Mouse (Mus musculus): ENCODE measurements around the gene Pcif1. TPM values are rescaled to one million over a fixed set of nuclear protein-coding genes. Genes with fewer than 3 reads are reported as not detected.

Gene Pcif1
- total RNA-seq, 2 experiments from 2014 or later = 34.1 to 34.5 TPM

- no peak for DNase-seq
- intact Hi-C loops (cut with DNase I) = loop anchor here (5.0 kb wide), 1 partner anchor 120 kb away; the partner anchor contains the start of gene Ncoa5
Observed at GRCm38 (mm10) chr2:164912151-164912550, 33.0 kb downstream of the Pcif1 start.

- no peak for DNase-seq
- intact Hi-C loops (cut with DNase I) = loop anchor here (5.0 kb wide), 1 partner anchor 119 kb away; the partner anchor contains the start of gene Ncoa5
Observed at GRCm38 (mm10) chr2:164912749-164913427, 33.8 kb downstream of the Pcif1 start.

GRCm38 (mm10) chr2:164913428-164913786 lies 34.3 kb downstream of the Pcif1 start:
- intact Hi-C loops (cut with DNase I) = loop anchor here (5.0 kb wide), 1 partner anchor 119 kb away; the partner anchor contains the start of gene Ncoa5
- peak in 1 of 2 experiments; percentile 34 for DNase-seq

- intact Hi-C loops (cut with DNase I) = no loop called here
- no peak for DNase-seq
Observed at GRCm38 (mm10) chr2:164916820-164917219, 37.7 kb downstream of the Pcif1 start.

- no peak for DNase-seq
- intact Hi-C loops (cut with DNase I) = no loop called here
Observed at GRCm38 (mm10) chr2:164917371-164917770, 38.3 kb downstream of the Pcif1 start.

- no peak for DNase-seq
- intact Hi-C loops (cut with DNase I) = no loop called here
Observed at GRCm38 (mm10) chr2:164918325-164918724, 39.2 kb downstream of the Pcif1 start.

GRCm38 (mm10) chr2:164921984-164922383 lies 42.9 kb downstream of the Pcif1 start:
- no peak for DNase-seq
- intact Hi-C loops (cut with DNase I) = no loop called here

- intact Hi-C loops (cut with DNase I) = no loop called here
- no peak for DNase-seq
Observed at GRCm38 (mm10) chr2:164923291-164923690, 44.2 kb downstream of the Pcif1 start.

- intact Hi-C loops (cut with DNase I) = loop anchor here (2.0 kb wide), 1 partner anchor 29 kb away; no protein-coding TSS in a partner anchor
- peak; percentile 92 for DNase-seq
Observed at GRCm38 (mm10) chr2:164924100-164924857, 45.2 kb downstream of the Pcif1 start.

- intact Hi-C loops (cut with DNase I) = no loop called here
- no peak for DNase-seq
Observed at GRCm38 (mm10) chr2:164930706-164931581, 51.8 kb downstream of the Pcif1 start.

- intact Hi-C loops (cut with DNase I) = no loop called here
Observed at GRCm38 (mm10) chr2:164933534-164933933, 54.4 kb downstream of the Pcif1 start.

GRCm38 (mm10) chr2:164935991-164936390 lies 56.9 kb downstream of the Pcif1 start:
- intact Hi-C loops (cut with DNase I) = no loop called here
- no peak for DNase-seq

More at GRCm38 (mm10) chr2:164933534-164933933, 54.4 kb downstream of the Pcif1 start:
- DNase-seq = no peak

GRCm38 (mm10) chr2:164938146-164939091 lies 59.3 kb downstream of the Pcif1 start:
- peak; percentile 40 to 45 for DNase-seq
- intact Hi-C loops (cut with DNase I) = no loop called here

GRCm38 (mm10) chr2:164939106-164939505 lies 60.0 kb downstream of the Pcif1 start:
- intact Hi-C loops (cut with DNase I) = no loop called here
- no peak for DNase-seq

GRCm38 (mm10) chr2:164940140-164940830 lies 61.2 kb downstream of the Pcif1 start, which contains the start of gene Mmp9:
TSS of gene Mmp9 (plus strand) at chr2:164940780.
- no peak for DNase-seq
- intact Hi-C loops (cut with DNase I) = no loop called here

- intact Hi-C loops (cut with DNase I) = no loop called here
- no peak for DNase-seq
Observed at GRCm38 (mm10) chr2:164942692-164943290, 63.7 kb downstream of the Pcif1 start.
